Mouse (Mus musculus): Measurements from ENCODE around the gene Prkag1. TPM values are rescaled to one million over a fixed set of nuclear protein-coding genes. Genes with fewer than 3 reads are reported as not detected.

Prkag1 gene
- total RNA-seq (2021) = 10 to 100 TPM; 65.7 to 71.5 TPM
- long read RNA-seq, experiment 1, transcript Prkag1-201 (12 exons, 1,652 nt) = major isoform, 87 of 117 reads
- long read RNA-seq, experiment 1, partial matches to known transcripts = 8 of 117 reads
- long read RNA-seq, experiment 1, other reads (novel, unspliced or antisense) = 22 of 117 reads
- long read RNA-seq, experiment 2, transcript Prkag1-201 (12 exons, 1,652 nt) = major isoform, 64 of 81 reads
- long read RNA-seq, experiment 2, partial matches to known transcripts = 3 of 81 reads
- long read RNA-seq, experiment 2, other reads (novel, unspliced or antisense) = 14 of 81 reads

- DNase-seq = peak; percentile 99
These were observed at the start of gene Prkag1 for GRCm38 (mm10) chr15:98830736-98831683. TSS of gene Prkag1 (minus strand) at chr15:98831521.

DNA sequence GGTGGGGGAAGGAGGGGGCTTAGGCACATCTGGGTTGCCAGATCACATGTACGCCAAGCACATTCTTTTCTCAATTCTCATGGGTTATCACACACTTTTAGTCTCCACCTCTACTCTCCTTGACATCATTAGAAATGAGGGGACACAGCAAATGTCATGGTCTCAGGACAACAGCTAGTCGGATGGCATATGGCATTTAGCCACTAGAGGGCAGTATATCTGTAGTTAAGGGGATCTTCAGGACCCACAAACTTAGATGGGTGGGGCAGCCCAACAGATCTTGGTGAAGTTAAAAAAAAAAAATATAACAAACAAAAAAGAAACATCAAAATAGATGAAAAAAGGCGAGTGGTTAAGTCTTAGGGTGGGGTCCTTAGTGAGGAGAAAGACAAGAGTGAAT lies 46.0 kb upstream of the Prkag1 start:
- peak; percentile 78 for DNase-seq

DNA sequence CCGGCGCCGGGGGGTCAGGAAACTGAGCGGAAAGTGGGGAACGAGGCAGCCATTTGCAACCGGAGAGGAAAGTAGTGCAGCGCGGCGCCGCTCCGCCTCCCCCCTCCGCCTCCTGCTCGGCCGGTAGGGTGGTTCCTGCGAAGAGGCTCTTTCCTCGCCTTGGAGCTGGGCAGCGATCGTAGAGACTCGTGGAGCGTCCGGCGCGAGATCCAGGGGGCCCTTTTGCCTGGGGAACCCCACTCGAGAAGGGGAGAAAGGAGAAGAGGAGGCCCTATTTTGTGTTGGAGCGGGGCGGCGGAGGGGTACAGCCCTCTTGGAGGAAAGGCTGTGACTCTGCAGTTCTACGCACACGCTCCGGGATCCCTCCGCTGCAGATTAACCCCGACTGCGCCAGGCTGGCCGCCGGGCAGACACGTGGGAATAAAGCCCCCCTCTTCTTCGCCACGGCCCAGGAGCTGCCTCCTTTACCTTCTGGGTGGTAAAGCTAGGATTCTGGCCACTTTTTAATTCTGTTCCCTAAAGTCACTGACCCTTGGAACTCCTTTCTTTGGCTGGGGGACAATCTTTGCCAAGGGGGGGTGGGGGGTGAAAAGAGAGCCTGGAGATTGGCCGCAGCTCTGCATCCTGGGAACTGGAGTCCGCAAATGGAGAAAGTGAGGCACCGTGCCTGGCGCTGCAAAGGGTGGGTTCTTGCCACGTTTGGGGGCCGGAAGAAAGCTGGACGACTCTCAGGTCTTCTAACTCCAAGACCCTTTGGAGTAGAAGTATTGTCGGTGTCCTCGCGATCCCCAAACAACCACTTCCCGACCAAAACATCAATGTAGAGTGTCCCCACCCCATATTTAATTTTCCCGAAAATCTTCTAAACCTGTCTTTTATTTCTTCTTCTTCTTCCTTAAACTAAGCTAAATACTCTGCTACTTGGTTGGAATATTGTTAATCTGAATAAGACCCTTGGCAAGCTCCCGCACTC lies 40.9 kb upstream of the Prkag1 start:
- peak; percentile 93 for DNase-seq

DNA sequence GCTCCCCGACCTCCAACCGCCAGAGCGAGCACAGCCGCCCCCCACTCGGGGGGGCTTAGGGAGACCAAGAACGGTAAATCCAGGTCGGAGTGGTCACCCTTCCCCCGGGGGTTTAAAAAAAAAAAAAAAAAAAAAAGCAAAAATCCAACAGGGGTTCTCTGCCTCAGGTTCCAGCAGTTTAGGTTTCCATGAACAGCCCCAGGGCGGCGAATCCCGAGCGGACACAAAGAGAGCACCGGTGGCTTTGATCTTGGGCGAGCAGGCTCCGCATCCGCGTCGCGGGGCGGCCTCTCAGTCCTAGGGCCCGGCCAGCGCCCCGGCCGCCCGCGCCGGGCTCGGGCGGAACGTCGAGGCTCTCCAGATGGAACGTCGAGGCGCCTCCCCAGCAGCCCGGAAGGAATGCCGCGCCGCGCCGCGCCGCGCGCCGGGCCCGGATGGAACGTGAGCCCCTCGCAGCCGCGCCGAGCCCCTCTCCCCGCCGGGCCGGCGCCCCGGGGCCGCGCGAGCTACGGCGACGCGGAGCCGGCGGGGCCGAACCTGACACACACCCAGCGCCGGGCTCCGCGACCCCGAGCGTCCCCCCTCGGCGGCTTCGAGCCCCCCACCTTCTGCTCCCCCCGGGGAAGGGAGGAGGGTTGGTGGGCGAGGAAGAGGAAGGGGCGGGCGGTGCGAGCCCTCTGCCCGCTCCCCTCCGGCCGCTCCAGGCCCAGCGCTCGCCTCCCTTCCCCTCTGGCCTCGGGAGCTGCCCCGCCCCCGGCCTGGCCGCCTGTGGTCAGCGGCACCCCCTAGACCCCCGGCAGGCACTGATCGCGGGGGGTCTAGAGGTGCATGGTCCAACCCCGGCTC lies 40.0 kb upstream of the Prkag1 start, which contains the start of gene Kmt2d:
TSS of gene Kmt2d (minus strand) at position 135 of the 846 bp plus-strand sequence.
- peak; percentile 61 for DNase-seq

- peak; percentile 63 for DNase-seq
These were observed 39.1 kb upstream of the Prkag1 start for GRCm38 (mm10) chr15:98870179-98871069.

GRCm38 (mm10) chr15:98869342-98870178 lies 38.2 kb upstream of the Prkag1 start:
- DNase-seq = peak; percentile 41

- no peak for DNase-seq
These were observed 37.2 kb upstream of the Prkag1 start for GRCm38 (mm10) chr15:98868346-98869063.

DNA sequence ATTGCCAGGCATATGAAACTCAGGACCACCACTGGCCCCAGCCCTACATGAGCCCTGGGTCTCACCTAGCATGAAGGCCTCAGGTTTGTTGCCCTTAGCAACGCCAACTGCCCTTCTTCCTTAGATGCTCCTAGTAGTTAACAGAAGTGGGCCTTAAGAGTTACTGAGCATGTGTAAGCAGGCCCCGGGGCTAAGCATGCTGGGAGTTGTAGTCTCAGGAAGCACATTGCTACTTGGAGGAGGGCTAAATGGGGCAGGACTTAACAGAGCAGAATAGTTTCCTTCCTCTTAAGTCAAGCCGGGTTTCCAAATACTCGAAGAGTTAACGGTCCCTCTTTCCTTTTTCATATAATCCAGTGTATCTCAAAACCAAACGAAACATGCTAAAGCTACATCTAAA lies 36.0 kb upstream of the Prkag1 start:
- DNase-seq = peak; percentile 63

GRCm38 (mm10) chr15:98866501-98866900 lies 35.2 kb upstream of the Prkag1 start:
- no peak for DNase-seq

DNA sequence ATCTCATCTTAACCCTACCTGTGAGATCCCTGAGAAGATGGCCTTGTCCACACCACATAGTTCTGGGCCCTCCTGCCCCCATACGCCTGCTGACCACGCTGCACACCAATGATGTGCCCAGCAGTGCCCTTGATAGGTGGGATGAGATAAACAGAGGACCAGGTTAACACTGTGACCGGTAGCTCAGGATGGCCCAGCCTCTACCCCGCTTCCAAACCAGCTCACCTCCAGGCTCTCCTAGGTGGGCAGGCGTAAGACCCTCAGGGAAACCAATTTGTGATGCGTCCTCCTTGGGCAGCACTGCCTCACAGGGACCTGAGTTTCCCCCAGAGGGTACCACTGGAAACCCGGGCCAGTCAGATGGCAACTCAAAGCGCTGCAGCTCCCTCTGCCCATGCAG lies 34.5 kb upstream of the Prkag1 start:
- DNase-seq = no peak

DNA sequence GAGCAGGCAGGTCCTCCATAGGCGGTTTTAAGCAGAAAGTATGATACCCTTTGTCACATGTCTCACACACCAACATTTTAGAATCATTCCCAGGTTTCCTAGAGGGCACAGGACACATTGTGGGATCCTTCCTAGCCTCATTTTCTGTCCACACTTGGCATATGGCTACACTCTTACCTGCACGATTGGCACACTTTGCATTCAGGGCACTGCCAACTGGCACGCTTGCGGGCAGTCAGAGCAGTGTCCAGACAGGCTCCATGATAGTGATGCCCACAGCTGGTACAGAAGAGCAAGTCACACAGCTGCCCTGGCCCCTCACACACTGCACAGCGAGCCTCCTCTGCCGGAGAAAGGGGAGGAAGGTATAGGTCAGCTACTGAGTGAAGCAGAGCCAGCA lies 33.6 kb upstream of the Prkag1 start:
- DNase-seq = no peak

- DNase-seq = no peak
These were observed 32.2 kb upstream of the Prkag1 start for GRCm38 (mm10) chr15:98863451-98863958.

DNA sequence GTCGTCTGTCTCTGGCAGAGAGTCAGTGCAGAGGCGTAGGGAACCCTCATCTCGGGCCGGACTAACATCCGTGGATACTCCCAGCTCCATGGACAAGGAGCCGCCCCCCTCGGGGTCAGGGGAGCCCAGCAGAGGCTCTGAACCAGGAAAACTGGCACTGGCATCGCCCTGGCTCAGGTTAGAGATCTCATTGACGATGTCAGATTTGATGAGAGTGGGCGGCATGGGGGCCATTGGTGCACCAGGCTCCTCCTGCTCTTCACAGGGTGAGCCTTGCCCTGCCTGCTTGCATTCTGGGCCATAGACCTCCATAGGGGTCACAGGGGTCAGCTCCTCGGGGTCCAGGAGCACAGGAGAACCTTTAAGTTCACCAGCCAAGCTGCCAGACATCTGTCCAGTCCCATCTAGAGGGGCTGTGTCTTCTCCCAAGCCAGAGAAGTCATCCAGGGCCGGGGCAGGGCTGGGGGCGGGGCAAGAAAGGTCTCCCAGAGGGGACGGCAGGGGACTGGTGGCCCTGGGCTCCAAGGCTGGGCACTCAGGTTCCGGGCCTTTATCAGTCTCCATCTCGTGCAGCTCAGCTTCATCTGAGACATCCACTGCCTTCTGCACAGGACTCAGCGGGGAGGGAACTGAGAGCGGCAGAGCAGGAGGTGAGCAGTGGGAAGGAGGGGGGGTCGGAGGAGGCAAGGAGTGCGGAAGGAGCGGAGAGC lies 30.5 kb upstream of the Prkag1 start:
- DNase-seq = no peak

DNA sequence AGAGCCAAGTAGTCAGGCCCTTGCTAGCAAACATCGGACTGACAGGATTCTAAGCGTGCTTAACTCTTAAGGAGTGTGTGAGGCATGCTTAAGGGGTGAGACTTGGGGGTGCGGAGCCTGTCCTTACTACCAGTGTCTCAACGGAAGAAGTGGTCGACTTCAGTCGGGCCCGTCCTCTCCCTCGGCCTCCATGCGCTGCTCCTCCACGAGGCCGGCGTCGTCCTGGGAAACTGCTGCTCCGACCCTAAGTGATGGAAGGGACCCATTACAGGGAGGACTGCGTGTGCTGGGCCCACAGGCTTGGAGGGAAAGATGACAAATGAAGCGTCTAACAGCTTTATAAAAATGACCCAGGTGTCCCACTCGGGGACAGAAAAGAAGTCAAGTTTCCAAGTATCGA lies 29.6 kb upstream of the Prkag1 start:
- no peak for DNase-seq

GRCm38 (mm10) chr15:98859319-98860043 lies 28.2 kb upstream of the Prkag1 start:
- no peak for DNase-seq

GRCm38 (mm10) chr15:98854214-98854613 lies 22.9 kb upstream of the Prkag1 start:
- DNase-seq = no peak
